Mouse (Mus musculus) liver, embryonic 14.5 days (tissue): Measurements from ENCODE around the gene Gpha2. TPM values are rescaled to one million over a fixed set of nuclear protein-coding genes. Genes with fewer than 3 reads are reported as not detected.

Source experiments
- ATAC-seq: fragments of 200-750 bp; cut with Nextera tagmentation; 2 replicates; pipeline ENCODE4 v1.8.0; 2017; ENCODE audit warnings: moderate number of reproducible peaks, mild to moderate bottlenecking, moderate library complexity; ENCODE audit not compliant: insufficient read depth
- DNase-seq, 3 experiments: peaks; one replicate each; pipeline ENCODE4 v3.0.0-alpha.2; 2012 to 2013; ENCODE audit warnings: low read depth in 3 of 3, low spot score in 3 of 3
- H3K27ac ChIP-seq: fragments of 300-500 bp; sonication (generic); 2 replicates; pipeline ENCODE4 v1.5.1; 2014; ENCODE audit warnings: moderate library complexity, mild to moderate bottlenecking, control low read depth, inconsistent platforms
- H3K27me3 ChIP-seq: fragments of 300-500 bp; sonication (generic); 2 replicates; pipeline ENCODE4 v1.6.1; 2014; ENCODE audit warnings: mild to moderate bottlenecking, low read length, moderate library complexity; ENCODE audit not compliant: control insufficient read depth, insufficient read depth
- H3K36me3 ChIP-seq: fragments of 300-500 bp; sonication (generic); replicated peaks from 2 replicates; pipeline ENCODE4 v1.6.1; 2014; ENCODE audit warnings: low read depth; ENCODE audit not compliant: control insufficient read depth, insufficient read depth
- H3K4me1 ChIP-seq, 2 experiments: fragments of 200-500 bp in 1 of 2; fragments of 300-500 bp in 1 of 2; sonication (generic) in 1 of 2; replicated peaks; 2 replicates each; pipeline ENCODE4 v1.6.1; 2012 to 2014; ENCODE audit warnings: antibody characterized with exemption in 1 of 2, inconsistent platforms in 1 of 2, low read length in 1 of 2; ENCODE audit not compliant: control insufficient read depth in 2 of 2, insufficient read depth in 2 of 2
- H3K4me2 ChIP-seq: fragments of 300-500 bp; sonication (generic); 2 replicates; pipeline ENCODE4 v1.6.1; 2014; ENCODE audit warnings: low read depth, mild to moderate bottlenecking, control low read depth, moderate library complexity
- H3K4me3 ChIP-seq, 2 experiments: fragments of 200-500 bp in 1 of 2; fragments of 300-500 bp in 1 of 2; sonication (generic) in 1 of 2; 2 replicates each; pipeline ENCODE4 v1.5.1; 2012 to 2014; ENCODE audit warnings: low read depth in 2 of 2, low read length in 2 of 2, mild to moderate bottlenecking in 2 of 2, control low read depth in 1 of 2, inconsistent platforms in 1 of 2, moderate library complexity in 1 of 2; ENCODE audit not compliant: insufficient read depth in 1 of 2
- H3K9ac ChIP-seq: fragments of 300-500 bp; sonication (generic); replicated peaks from 2 replicates; pipeline ENCODE4 v1.6.1; 2014; ENCODE audit warnings: mild to moderate bottlenecking, control low read depth, moderate library complexity
- H3K9me3 ChIP-seq: fragments of 300-500 bp; sonication (generic); 2 replicates; pipeline ENCODE4 v1.6.1; 2016; ENCODE audit warnings: low read length, mixed read lengths; ENCODE audit not compliant: control insufficient read depth
- CTCF ChIP-seq: IDR thresholded peaks from 2 replicates; pipeline ENCODE4 v1.5.1; 2016; ENCODE audit warnings: antibody characterized with exemption, low read depth, control low read depth
- EP300 ChIP-seq: IDR thresholded peaks from 2 replicates; pipeline ENCODE4 v1.6.1; 2016; ENCODE audit warnings: antibody characterized with exemption, low read depth
- WGBS: fragments of 180-500 bp; shearing (Covaris S2); extraction: QIAGEN DNeasy Blood & Tissue Kit; methylation state at CpG from one replicate; pipeline ENCODE4 v1.1.7; 2014; ENCODE audit not compliant: insufficient replicate concordance; 5-methylcytosine and 5-hydroxymethylcytosine counted together
- polyA plus RNA-seq, 2 experiments: library from polyadenylated mRNA; depleted of rRNA in 1 of 2; stranded (reverse) in 1 of 2; unstranded in 1 of 2; fragments of >200 nt; fragmentation: Nextera tagmentation in 1 of 2; extraction: Ambion mirVana in 1 of 2; gene quantifications; 2 replicates each; pipeline versions ENCODE4 v1.2.1 to v1.2.3; 2012 to 2014

Gpha2 gene
- not detected in 2 replicates for polyA plus RNA-seq (2012; rRNA removed)
- polyA plus RNA-seq (2014; fragmentation: Nextera tagmentation; extraction: Ambion mirVana): not detected in 2 replicates

GRCm38 (mm10) chr19:6226135-6226534 lies at the start of gene Gpha2:
TSS of gene Gpha2 (plus strand) at chr19:6226380.
- no peaks in the 10 kb centered on the region for H3K27me3 ChIP-seq
- H3K27ac ChIP-seq: no peak within 1 kb of the TSS
- no peak within 1 kb of the TSS for H3K4me3 ChIP-seq
- DNase-seq (no peak), ATAC-seq (peak; percentile 15; the same call in 1 of the 2 replicates)
- H3K9me3 ChIP-seq: no peaks in the 10 kb centered on the region
- no peak within 1 kb of the TSS for H3K9ac ChIP-seq
- H3K4me1 ChIP-seq: no peaks in the 10 kb centered on the region
- TF ChIP-seq EP300: no peak
- TF ChIP-seq CTCF: no peak
- H3K4me2 ChIP-seq: no peak within 1 kb of the TSS
- no peaks in the 10 kb centered on the region for H3K36me3 ChIP-seq
- 16% methylated on average over 2 of the region's 2 CpGs for WGBS

- Histone ChIP-seq H3K4me2 (no peak overlapping the region), H3K4me1 (no peaks in the 10 kb centered on the region), H3K9ac (no peak overlapping the region), H3K9me3 (no peaks in the 10 kb centered on the region), H3K36me3 (no peaks in the 10 kb centered on the region), H3K4me3 (no peak overlapping the region), H3K27me3 (no peaks in the 10 kb centered on the region), H3K27ac (no peak overlapping the region)
- TF ChIP-seq EP300 (no peak), CTCF (no peak)
- DNase-seq (no peak), ATAC-seq (no peak)
- 82% methylated on average over 5 of the region's 6 CpGs for WGBS
These were observed 47.4 kb upstream of the Gpha2 start for GRCm38 (mm10) chr19:6178775-6179174.

- H3K4me2 ChIP-seq: no peak overlapping the region
- no peak overlapping the region for H3K27ac ChIP-seq
- no peak for DNase-seq
- no peaks in the 10 kb centered on the region for H3K27me3 ChIP-seq
- no peak for TF ChIP-seq EP300
- no peak for TF ChIP-seq CTCF
- 18% methylated on average over 5 of the region's 5 CpGs for whole genome bisulfite sequencing
- no peak for ATAC-seq
- H3K9ac ChIP-seq: no peak overlapping the region
- H3K4me3 ChIP-seq: no peak overlapping the region
- H3K4me1 ChIP-seq: no peaks in the 10 kb centered on the region
- H3K9me3 ChIP-seq: no peaks in the 10 kb centered on the region
- H3K36me3 ChIP-seq: no peaks in the 10 kb centered on the region
These were observed 44.6 kb upstream of the Gpha2 start for GRCm38 (mm10) chr19:6181629-6182028.

- H3K27ac ChIP-seq: no peak overlapping the region
- no peaks in the 10 kb centered on the region for H3K9me3 ChIP-seq
- H3K36me3 ChIP-seq: no peaks in the 10 kb centered on the region
- H3K9ac ChIP-seq: no peak overlapping the region
- H3K4me2 ChIP-seq: no peak overlapping the region
- TF ChIP-seq CTCF (no peak), EP300 (no peak)
- no peak for ATAC-seq
- no peaks in the 10 kb centered on the region for H3K27me3 ChIP-seq
- DNase-seq: no peak
- no peaks in the 10 kb centered on the region for H3K4me1 ChIP-seq
- H3K4me3 ChIP-seq: no peak overlapping the region
- 14% methylated on average over 3 of the region's 3 CpGs for WGBS
These were observed 43.6 kb upstream of the Gpha2 start for GRCm38 (mm10) chr19:6182534-6182933.

GRCm38 (mm10) chr19:6184131-6184530 lies 42.0 kb upstream of the Gpha2 start, which contains the start of gene Majin:
TSS of gene Majin (plus strand) at chr19:6184388.
- no peak within 1 kb of the TSS for H3K4me2 ChIP-seq
- TF ChIP-seq EP300 (no peak), CTCF (no peak)
- 71% methylated on average over 23 of the region's 23 CpGs for WGBS
- H3K36me3 ChIP-seq: no peaks in the 10 kb centered on the region
- no peak within 1 kb of the TSS for H3K9ac ChIP-seq
- no peaks in the 10 kb centered on the region for H3K9me3 ChIP-seq
- H3K4me1 ChIP-seq: no peaks in the 10 kb centered on the region
- no peak for DNase-seq
- H3K4me3 ChIP-seq: no peak within 1 kb of the TSS
- H3K27ac ChIP-seq: no peak within 1 kb of the TSS
- no peak for ATAC-seq
- no peaks in the 10 kb centered on the region for H3K27me3 ChIP-seq
